Mouse (Mus musculus) gastrocnemius, postnatal 25 days (tissue): Measurements from ENCODE around the gene Zmiz2. TPM values are rescaled to one million over a fixed set of nuclear protein-coding genes. Genes with fewer than 3 reads are reported as not detected.
"Not testable (repeated sequence)": the region's sequence is repeated elsewhere in the genome, so short reads cannot be mapped to it uniquely, and the experiment has no call there.

ENCODE experiments used
- DNase-seq: peaks from one replicate; pipeline ENCODE4 v3.0.0; 2022
- total RNA-seq, 2 experiments: library from RNA; stranded (reverse); gene quantifications; 1 replicate in 1 of 2; 2 replicates in 1 of 2; pipeline ENCODE4 v1.2.3; 2021

Gene Zmiz2
- total RNA-seq, 2 experiments from 2014 or later = 37.4 to 43.0 TPM

DNA sequence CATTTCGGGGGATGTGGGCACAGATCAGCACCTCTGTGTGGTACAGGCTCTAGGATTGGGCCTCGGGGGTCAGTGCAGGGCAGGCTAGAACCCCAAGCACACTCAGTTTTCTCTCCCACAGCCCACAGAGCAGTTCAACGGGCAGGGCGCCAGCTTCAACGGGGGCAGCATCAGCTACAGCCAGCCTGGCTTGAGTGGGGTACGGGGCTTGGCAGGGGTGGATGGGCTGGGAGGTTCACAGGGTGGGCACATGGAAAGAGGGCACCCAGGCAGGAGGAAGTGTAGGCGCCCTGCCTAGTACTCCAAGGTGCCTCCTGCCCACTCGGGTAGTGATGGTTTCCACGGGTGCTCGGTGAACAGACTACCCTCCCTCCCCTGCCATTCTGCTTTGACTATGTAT lies 9.3 kb downstream of the Zmiz2 start:
- DNase-seq = no peak

DNA sequence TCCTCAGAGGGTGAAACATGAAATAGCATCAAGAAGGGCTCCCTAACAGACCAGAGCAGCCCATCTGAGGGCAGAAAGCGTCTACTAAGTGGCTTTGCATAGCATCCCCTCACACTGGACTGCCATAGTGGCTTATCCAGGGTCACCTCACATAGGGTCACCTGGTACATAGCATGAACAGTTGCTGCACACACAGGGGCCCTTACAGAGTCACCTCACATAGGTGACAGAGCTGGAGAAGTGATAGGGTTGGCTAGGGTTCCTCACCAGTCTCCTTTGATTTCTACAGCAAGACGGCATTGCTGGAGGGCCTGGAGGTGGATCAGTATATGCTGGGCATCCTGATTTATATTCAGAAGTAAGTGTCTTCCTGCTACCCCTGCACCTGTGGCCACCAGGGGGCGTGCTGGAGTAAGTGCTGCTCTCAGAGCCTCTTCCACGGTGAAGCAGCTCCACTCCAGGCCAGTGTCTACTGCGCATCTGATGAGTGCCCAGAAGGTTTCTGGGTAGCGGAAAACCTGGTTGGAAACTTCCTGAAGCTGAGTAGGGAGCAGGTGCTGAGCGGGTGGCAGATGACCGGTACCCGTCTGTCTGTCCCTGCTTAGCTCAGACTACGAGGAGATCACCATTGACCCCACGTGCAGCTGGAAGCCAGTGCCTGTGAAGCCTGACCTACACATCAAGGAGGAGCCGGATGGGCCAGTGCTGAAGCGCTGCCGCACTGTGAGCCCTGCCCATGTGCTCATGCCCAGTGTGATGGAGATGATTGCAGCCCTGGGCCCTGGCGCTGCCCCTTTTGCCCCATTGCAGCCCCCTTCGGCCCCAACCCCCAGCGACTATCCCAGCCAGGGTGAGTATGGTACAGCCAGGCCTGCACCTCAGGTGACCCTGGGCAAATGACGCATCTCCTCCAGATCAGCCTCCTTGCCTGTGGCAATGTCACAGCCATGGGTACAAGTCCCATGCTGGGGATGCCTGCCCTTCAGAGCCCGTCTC lies 13.9 kb downstream of the Zmiz2 start:
- peak; percentile 66 for DNase-seq

DNA sequence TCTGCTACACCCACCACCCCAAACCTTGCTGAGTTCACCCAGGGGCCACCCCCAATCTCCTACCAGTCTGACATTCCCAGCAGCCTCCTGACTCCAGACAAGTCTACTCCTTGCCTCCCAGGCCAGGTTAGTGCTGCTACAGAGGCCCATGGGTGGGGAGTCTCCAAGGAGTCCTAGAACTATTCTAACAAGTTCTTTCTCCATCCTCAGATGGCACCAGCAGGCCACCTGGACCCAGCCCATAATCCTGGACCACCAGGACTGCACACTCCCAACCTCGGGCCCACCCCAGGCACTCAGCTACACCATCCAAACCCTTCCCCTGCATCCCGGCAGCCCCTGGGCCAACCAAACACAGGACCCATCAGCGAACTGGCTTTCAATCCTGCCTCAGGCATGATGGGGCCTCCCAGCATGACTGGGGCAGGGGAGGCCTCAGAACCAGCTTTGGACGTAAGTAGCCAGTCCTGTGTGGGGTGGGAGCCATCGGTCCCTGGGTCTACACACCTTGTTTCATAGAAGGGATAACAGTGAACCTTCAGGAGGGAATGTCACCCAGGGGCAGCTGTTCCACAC lies 15.0 kb downstream of the Zmiz2 start:
- DNase-seq = no peak

DNA sequence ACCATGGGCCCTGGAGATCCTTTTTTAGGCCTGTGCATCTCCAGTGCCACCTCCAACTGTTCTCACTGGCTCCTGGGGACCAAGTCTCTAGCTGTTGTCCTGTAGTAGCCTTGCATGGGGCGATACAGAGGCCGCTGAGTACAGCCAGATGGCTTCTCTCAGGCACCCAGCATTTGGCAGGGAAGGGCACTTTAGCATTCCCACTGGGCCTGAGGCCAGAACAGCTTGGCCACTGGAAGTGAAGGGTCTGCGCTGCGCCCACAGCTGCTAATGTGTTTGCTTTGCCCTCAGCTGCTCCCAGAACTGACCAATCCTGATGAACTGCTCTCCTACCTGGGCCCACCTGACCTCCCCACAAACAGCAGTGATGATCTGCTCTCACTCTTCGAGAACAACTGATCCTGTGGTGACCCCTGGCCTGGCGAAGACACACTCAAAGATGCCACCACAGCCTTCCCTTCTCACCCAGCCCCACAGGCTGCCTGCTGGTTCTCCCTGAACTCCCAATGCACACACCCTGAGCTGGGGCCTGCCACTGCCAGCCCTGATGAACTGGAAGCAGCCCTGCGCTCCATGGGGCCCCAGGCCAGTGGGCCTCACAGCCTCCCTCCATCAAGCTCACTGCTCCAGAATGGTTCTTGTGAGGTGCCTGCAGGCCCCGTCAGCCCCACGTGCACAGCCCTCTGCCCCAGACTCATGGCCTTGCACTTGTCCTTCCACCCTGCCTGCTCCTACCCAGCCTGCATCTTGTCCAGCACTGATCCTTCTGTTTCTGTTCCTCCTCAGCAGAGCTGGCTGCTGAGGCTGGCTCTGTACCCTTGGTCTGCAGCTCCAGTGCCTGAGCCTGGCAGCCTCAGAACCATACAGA lies 16.1 kb downstream of the Zmiz2 start:
- peak; percentile 32 for DNase-seq

DNA sequence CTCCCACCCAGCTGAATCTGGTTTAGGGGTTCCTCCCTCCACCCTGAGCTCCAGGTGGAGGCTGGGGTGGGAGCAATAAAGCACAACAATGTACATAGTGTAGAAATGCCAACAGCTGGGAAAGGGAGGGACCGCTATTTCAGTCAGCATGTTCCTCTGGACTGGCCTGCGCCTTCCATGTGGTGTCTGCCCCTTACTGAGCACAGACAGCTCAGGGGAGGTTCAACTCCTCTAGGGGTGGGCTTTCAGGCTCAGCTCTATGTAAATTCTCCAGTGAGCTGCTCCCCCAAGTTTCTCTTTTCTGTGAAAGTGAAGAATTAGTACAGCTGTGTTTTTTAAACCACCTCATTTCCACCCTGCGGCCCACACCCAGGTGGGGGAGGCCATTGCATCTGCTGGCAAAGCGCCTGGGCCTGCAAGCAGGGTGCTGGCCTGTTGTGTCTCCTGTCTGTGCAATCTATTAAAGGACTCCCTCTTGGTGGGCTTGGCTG lies 16.8 kb downstream of the Zmiz2 start:
- peak; percentile 44 for DNase-seq

DNA sequence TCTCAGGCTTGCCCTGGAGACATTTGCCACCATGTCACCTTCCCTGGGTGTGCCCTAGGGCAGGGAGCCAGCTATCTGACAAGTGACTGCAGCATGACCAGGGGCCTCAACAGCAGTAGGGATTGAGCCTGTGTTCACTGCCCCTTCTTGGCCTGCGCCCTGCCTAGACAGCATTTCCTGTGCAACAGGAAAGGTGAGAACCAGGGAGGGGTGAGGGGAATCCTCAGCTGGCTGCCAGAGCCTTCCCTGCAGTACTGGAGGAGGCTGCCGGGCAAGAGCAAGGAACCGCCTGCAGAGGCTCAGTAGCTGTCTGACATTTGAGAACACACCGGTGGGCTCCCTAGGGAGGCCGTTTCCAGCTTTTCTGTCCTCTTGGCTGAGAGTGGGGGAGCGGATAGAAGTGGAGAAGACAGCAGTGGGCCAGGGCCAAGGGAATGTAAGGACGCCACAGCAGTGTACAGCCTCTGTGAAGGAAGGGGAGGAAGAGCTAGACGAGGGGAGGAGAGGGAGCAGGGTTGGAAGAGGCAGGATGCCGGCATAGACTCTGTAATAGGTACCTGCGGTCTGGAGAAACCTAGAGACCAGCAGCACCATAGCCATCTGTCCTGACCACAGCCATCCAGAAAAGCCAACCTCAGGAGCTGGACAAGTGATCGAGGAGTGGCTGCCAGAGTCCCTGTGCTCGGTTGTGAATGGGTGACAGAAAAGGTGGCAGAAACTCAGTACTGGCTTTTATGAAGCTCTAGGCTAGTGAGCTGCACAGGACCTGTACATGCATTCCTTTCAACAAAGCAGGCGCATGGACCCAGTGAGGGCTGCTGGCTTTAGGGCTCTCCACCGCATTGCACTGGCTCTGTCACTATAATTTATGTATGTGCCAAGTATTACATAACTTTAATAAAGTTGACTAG lies 17.6 kb downstream of the Zmiz2 start:
- peak; percentile 89 for DNase-seq

DNA sequence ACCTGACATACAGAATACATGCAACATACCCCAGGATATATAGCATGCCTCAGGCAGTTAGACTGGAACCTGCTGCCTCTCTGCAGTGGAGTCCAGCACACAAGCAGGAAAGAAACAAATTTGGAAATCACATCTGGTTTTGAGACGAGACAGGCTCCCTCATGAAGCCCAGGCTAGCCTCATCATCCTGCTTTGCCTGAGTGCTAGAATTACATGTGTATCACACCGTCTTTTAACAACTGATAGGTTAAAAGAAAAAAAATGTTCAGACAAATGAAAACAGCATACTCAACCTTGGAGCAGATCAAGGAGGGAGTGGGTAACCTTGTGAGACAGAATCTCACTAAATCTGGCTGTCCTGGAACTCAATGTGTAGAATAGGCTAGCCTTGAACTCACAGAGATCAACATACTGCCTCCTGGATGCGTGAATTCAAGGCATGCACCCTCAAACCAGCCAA lies 18.3 kb downstream of the Zmiz2 start:
- no peak for DNase-seq

DNA sequence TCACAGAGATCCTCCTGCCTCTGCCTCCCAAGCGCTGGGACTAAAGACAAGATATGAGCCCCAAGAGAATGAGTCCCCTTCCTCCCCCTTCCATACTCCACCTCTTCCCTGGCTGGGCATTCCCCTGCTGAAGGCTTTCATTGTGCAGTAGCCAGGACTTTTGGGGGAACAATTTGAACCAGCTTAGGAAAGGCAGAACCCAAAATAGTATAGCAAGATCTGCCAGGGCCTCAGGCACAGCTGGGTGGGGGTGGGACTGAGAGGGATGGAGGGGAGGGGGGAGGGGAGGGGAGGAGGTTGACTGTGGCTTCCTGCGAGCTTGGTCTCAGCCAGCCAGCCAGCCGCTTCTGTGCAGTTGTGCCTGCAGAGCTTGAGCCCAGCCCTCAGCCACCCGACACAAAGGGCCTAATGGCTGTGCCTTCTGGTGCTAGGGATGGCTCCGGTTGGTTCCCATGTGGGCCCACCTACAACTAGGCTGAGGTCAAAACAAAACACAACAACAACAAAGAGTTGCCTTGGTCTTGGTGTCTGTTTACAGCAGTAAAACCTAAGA lies 21.3 kb downstream of the Zmiz2 start:
- peak; percentile 30 for DNase-seq

DNA sequence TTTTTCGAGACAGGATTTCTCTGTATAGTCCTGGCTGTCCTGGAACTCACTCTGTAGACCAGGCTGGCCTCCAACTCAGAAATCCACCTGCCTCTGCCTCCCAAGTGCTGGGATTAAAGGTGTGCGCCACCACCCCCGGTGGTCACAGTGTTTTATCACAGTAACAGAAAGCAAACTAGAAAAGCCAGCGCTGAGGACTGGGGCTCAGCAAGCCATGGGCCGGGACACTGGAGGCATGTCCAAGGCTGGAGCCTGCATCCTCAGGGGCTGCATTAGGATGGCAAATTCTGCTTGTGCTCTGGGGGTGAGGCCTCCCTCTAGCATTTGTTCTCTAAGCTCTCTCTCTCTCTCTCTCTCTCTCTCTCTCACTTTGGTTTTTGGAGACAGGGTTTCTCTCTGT lies 21.9 kb downstream of the Zmiz2 start:
- not testable (repeated sequence) for DNase-seq

DNA sequence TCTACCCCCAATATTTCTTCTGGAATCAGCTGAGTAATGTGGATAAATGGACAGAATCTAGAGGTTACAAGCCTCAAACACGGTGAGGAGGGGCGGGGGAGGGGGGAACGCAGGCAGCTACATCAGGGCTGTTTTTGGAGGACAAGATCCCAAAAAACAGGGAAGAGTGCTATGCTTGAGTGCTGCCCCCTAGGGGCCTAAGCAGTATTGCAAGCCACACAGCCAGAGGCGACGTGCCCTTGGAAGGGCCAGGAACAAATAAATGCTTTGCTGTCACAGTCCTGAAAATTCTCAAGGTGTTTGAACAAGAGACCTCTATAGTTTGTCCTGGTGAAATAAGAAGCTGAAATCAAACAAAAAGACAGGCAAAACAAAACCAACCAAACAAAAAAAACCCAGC lies 22.8 kb downstream of the Zmiz2 start:
- DNase-seq = peak; percentile 67

DNA sequence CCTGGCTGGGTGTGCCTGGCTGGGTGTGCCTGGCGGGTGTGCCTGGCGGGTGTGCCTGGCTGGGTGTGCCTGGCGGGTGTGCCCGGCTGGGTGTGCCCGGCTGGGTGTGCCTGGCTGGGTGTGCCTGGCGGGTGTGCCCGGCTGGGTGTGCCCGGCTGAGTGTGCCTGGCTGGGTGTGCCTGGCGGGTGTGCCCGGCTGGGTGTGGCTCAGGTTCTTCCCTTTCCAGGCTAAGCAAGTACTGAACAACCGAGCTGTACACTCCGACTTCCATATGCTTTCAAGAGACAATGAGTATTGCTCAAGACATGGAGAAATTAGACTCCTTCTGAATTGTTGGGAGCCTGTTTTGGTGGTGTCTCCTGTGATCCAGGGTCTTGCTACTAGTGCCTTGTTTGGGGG lies 24.4 kb downstream of the Zmiz2 start:
- DNase-seq = no peak

DNA sequence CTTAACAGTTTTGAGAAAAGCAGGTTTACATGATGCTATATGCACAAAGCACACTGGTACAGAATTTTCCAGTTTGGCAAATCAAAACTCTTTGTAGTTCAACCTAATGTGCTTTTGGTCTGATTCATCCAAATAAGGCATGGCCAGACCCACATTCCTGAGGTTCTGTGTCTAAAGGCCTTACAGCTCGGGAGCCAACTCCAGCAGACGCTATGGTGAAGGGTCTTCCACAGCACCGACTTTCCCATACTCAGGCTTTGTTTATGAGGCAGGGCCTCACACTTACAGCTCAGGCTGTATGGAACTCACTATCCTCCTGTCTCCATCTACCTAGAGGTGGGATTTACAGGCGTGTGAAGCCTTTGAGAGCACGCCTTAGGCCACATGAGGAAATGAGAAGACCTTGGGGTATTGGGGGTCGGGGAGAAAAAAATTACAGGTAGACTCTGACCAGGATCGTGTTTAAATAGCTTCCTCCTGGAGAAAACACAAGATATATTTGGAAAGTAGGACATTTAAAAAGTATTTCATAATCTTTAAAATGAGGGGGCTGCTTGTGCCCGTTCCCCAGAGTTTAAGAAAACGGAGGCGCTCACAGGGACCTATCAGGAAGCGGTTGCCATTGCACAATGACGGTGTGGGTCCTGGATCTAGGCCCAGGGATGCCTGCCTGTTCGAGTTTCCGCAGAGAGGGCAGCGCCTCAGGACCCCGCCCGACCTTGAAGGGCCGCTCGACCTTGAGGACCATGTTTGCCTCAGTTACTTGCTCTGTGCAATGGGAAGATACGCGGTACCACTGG lies 26.1 kb downstream of the Zmiz2 start, which contains the start of gene Ppia:
Gene Ppia (plus strand): TSS at position 693 of the 800 bp plus-strand sequence.
- no peak for DNase-seq

DNA sequence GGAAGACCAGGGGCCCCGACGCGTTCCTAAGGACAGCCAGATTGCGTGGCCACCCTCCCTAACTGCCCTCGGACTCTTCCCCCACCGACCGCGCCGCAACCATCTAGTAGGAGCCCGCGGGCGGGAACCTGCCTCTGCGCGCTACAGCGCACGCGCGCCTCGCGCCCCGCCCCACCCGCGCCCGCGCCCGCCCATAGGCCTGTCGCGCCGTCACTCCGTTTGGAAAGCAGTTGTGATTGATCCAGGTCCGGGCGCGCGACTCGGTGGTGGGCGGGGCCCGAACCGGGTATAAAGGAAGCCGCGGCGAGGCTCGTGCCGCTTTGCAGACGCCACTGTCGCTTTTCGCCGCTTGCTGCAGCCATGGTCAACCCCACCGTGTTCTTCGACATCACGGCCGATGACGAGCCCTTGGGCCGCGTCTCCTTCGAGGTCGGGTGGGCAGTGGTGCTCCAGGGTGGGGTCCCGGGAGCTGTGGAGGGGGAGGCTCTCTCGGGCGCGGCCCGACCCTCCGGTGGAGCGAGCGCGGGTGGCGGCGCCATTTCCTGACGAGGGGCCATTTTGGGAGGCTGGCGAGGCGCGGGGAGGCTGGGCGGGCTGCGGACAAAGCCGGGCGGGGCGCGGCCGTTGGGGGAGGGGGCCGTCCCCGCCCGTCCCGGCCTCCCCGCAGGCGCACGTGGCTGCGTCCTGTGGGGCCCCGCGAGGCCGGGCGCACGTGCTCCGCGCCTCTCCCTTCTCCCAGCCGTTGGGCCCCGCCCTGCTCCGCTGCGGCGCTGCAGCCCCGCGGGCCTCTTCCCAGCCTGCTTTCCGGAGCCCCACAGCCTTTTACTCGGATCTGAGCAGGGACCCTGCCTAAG lies 26.9 kb downstream of the Zmiz2 start:
- peak; percentile 98 for DNase-seq

DNA sequence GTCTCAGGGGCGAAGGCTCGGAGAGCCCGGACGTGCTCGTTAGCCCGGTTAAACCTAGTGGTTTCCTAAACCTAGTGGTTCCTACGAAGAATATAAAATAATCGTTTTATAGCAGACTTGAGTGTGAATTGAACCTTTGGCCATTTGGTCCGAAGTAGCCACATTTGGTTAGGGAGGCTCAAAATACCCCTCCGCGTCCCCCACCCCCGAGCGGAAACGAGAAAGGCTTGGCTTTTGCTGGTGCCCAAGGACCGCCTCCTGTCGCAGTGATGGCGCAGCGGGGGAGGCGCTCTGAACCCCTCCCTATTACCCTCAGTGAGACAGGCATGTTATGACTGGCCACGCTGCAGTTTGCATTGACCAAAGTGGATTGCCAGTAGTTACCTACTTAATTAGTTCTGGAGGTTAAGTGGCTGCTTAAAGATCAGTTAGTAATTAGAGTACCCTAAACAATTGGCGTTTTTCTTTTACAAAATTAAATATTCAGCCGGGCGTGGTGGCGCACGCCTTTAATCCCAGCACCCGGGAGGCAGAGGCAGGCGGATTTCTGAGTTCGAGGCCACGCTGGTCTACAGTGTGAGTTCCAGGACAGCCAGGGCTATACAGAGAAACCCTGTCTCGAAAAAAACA lies 27.6 kb downstream of the Zmiz2 start:
- DNase-seq = peak; percentile 78

DNA sequence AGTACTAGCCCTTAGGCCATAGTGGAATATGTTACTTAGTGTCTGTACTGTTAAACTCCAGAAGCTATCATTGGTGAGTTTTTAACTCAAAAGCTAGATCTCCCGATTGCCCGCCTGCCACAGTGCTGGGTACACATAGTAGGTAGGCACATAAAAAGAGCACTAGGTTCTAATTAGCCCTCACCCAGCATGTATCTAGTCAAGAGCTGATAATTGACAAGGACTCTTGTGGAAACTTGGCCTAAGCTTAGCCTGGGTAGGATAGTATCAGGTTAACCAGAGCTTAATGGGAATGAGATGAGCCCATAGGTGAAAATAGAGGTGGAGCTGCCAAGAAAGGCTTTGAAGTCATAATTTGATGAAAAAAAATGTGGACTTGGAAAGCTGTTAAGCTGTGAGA lies 28.2 kb downstream of the Zmiz2 start:
- DNase-seq = no peak

DNA sequence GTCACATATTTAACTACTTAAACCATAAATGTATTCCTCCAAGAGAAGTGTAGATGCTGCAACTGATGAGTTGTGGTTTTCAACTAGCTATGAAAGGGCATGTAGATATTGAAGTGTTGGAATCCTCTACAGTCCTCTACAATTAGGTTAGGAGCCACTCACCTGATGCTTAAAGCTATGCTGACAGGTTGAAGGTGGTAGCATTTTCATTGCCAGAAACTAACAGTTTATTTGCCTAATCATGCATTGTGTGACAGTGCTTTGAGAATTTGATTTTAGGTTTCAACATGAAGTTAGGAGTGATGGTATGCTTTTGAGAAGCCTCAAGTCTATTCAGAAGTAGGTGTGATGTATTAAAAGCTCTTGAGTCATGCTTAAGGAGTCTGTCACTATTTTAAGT lies 28.6 kb downstream of the Zmiz2 start:
- no peak for DNase-seq

DNA sequence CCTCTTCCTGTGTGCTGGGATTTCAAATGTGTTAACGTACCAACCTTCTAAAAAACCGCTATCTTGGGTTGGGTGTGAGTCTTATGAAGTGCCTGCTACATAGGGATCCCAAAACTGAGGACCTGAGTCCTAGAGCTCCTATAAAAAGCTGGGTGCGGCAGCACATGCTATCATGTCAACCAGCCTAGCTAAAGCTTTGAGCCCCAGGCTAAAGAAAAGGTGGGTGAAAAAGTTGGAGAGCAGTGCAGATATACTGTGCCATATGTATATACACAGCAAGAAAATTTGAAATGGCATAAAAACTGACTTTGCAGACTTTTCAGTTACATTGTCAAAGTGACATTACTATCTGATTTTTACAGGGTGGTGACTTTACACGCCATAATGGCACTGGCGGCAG lies 29.9 kb downstream of the Zmiz2 start:
- no peak for DNase-seq

DNA sequence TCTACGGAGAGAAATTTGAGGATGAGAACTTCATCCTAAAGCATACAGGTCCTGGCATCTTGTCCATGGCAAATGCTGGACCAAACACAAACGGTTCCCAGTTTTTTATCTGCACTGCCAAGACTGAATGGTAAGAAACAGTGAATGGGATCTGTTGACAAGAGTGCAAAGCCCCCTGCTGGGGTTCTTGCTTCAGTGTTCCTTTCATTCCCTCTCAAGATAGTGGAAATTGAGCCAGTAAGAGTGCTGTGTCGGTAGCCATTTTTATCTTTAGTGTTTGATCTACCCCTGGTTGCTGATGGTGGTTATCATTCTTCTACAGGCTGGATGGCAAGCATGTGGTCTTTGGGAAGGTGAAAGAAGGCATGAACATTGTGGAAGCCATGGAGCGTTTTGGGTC lies 30.3 kb downstream of the Zmiz2 start:
- DNase-seq = not testable (repeated sequence)
